Mouse (Mus musculus): ENCODE measurements around the gene Tmem35b.
"Not testable (repeated sequence)": the region's sequence is repeated elsewhere in the genome, so short reads cannot be mapped to it uniquely, and the experiment has no call there.

The Tmem35b gene

GRCm38 (mm10) chr4:127123391-127123790, at the start of gene Tmem35b:
TSS of gene Tmem35b (plus strand) at chr4:127123691.
- DNase-seq (ENCODE audit: low spot score): no peak

GRCm38 (mm10) chr4:127074915-127075314, 48.6 kb upstream of the Tmem35b start:
- DNase-seq (ENCODE audit: low spot score): no peak

DNA sequence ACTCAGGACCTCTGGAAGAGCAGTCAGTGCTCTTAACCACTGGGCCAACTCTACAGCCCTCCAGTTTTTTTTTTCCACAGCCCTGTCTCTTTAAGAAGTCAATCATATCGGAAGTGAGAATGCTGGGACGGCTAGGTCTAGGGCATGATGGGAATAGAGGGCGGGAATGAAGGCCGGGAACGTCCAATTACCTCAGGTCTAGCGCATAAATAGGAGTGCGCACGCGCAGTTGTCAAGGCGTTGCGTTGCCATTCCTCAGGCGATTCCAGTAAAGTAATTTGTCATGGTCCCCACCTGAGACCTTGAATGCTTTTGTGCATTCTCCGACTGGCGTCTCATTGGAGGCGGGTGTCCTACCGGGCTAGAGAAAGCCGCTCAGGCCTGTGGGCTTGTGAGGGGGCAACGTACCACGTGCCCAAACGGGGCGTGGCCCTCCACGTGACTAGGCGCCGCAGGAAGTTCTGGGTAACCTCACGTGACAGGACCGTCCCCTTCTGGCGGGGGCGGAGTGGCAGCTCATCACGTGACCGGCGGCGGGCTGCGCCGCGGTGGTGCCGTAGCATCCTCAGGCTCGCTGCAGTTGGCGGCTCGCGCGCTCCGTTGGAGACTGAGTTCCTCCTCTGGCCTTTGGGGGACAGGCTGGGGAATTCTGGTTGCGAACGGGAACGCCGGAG, 46.5 kb upstream of the Tmem35b start, which contains the start of gene Zmym6:
TSS of gene Zmym6 (plus strand) at position 509 of the 674 bp plus-strand sequence.
- peak; percentile 93 for DNase-seq (ENCODE audit: low spot score)

GRCm38 (mm10) chr4:127080806-127081205, 42.7 kb upstream of the Tmem35b start:
- no peak for DNase-seq (ENCODE audit: low spot score)

GRCm38 (mm10) chr4:127083131-127083530, 40.4 kb upstream of the Tmem35b start:
- no peak for DNase-seq (ENCODE audit: low spot score)

DNA sequence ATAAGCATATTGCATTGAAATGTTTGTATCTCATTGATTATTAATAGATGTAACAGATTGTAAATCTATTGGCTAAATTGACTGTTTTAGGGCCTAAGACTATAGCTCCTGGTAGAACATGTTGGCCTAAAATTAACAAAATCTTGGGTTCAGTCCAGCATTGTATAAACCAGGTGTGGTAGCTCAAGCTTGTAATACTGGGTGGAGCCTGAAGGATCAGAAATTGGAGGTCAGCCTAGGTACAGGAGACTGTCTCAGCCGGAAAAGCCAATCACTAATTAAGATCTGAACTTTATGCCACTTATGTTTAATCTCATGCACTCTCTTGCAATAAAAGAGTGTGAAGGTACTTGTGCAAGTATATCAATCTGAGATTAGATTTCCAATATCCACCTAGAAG, 37.7 kb upstream of the Tmem35b start:
- DNase-seq (ENCODE audit: low spot score): no peak

- DNase-seq (ENCODE audit: low spot score): no peak
Observed at GRCm38 (mm10) chr4:127091188-127091587, 32.3 kb upstream of the Tmem35b start.

DNA sequence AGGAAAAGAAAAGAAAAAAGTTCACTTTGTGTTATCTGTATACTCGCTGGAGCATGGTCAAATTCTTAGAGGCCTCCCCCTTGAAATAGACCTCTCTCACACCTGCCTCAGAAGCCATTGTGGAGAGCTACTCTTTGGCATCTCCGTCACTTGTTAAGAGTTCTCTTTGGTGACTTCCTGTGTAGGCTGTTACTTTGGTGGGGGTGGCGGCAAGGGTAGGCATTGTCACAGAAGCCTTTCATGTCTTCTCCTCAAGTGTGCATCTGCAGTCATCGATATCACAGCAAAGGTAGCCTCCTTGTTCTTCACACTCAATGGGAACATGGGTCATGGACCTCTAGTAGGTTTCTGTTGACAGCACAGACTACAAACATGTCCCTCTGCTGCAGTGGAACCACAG, 28.4 kb upstream of the Tmem35b start:
- DNase-seq (ENCODE audit: low spot score): no peak

DNA sequence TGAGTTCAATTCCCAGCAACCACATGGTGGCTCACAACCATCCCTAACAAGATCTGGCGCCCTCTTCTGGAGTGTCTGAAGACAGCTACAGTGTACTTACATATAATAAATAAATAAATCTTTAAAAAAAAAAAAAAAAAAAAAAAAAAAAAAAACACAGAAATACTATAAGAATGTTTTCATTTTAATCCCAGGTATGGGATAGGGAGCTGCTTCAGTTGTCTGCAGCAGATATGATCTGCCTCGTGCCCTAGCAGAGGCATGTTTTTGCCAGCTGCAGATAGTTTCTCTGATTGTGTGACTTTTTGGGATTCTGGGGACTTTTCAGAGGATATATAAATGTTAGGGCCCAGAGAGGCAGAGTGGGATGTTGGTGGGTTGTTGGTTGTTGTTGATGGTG, 23.9 kb upstream of the Tmem35b start:
- not testable (repeated sequence) for DNase-seq (ENCODE audit: low spot score)

DNA sequence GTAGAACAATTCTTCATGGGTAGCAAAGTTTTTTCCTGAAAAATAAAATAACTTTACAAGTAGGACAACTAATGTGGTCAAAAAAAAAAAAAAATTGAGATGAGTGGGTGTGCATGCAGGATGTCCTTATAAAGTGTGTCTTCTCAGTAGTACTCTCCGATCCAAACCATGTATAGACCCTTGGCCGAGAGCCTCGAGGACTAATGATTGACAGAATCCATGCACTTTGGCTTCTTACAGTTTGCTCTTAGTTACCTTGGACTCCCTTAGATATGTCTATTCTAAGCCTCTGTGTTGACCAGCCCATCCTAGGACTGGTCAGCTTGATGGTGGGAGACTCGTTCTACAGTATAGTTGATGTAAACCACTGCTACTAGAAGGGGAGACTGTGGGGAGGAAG, 15.9 kb upstream of the Tmem35b start:
- no peak for DNase-seq (ENCODE audit: low spot score)

- DNase-seq (ENCODE audit: low spot score): no peak
Observed at GRCm38 (mm10) chr4:127110570-127110969, 12.9 kb upstream of the Tmem35b start.

DNA sequence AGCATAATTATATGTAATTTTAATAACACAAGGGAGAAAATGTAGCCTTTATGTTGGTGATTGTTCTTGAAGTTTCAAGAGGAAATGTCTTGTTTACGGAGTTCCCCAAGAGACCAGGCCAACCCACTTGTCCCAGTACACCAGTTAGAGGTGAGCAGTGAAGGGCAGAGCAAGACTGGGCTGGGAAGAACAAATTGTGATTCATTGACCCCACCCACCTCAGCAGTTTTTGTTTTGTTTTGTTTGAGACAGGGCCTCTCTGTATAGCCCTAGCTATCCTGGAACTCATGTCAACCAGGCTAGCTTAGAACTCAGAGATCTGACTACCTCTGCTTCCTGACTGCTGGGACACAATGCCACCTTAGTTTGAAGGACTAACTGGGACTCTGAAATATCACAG, 840 bp downstream of the Tmem35b start:
- DNase-seq (ENCODE audit: low spot score): no peak

DNA sequence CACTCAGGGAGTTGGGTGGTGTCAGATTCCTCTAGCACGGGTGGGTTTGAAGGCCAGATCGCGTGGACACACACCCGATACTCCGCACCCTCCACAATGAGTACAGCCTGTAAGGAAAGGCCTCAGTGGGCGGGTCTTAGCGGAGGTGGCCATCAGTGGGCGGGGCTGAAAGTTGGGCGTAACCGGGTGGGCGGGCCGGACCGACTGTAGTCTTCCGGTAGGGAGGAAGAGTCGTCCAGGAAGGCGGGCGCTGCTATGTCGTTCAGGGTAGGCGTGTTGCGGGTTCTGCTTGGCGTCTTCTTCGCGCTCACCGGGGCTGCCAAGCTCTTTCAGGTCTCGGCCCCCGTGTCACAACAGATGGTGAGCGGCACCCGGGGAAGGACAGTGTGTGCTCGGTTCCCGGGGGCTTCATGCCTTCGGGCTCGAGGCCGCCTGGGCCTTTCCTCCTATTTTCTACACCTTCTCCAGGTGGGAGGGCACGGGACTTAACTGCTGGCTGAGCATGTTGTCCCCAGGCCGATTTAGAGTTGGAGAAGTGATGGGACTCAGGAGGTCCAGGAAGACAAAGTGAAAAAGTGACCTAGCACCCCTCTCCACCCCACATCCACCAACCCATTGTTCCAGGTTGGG, 2.5 kb downstream of the Tmem35b start:
- peak; percentile 87 for DNase-seq (ENCODE audit: low spot score)

GRCm38 (mm10) chr4:127134687-127135086, 11.2 kb downstream of the Tmem35b start:
- DNase-seq (ENCODE audit: low spot score): no peak

- no peak for DNase-seq (ENCODE audit: low spot score)
Observed at GRCm38 (mm10) chr4:127137591-127137990, 14.1 kb downstream of the Tmem35b start.

- DNase-seq (ENCODE audit: low spot score): peak; percentile 32
Observed at GRCm38 (mm10) chr4:127138486-127138885, 15.0 kb downstream of the Tmem35b start.

- no peak for DNase-seq (ENCODE audit: low spot score)
Observed at GRCm38 (mm10) chr4:127150031-127150430, 26.5 kb downstream of the Tmem35b start.

DNA sequence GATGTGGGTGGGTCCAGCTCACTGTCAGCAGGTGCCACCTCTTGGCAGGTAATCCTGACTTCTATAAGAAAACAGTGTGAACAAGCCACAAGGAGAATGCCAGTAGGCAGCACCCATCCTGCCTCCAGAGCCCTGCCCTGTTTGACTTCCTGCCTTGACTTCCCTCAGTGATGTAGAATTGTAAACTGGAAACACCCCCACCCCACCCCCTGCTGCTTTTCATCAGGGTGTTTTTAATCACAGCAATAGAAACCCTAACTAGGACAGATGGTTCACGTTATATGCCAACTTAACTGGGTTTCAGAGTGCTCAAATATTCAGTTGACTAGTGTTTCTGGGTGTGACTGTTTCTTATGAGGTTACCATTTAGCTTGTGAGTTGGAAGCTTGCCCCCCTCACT, 29.9 kb downstream of the Tmem35b start:
- no peak for DNase-seq (ENCODE audit: low spot score)

DNA sequence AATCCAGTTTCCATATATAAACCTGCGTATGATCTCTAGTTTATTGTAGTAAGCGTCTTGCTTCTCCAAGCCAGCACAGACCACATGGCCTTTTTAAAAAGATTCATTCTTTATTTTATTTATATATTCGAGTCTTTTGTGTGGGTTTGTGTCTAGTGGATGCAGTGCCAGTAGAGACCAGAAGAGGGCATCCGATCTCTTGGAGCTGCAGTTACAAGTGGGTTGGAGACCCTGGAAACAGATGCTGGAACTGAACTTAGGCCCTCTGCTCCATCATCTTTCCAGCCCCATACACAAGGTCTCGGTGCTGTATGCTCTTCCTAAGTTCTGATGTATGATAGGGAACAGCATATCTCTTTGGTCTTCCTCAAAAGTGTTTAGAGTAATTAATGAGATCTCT, 32.3 kb downstream of the Tmem35b start:
- DNase-seq (ENCODE audit: low spot score): no peak

GRCm38 (mm10) chr4:127157746-127158145, 34.3 kb downstream of the Tmem35b start:
- DNase-seq (ENCODE audit: low spot score): no peak

DNA sequence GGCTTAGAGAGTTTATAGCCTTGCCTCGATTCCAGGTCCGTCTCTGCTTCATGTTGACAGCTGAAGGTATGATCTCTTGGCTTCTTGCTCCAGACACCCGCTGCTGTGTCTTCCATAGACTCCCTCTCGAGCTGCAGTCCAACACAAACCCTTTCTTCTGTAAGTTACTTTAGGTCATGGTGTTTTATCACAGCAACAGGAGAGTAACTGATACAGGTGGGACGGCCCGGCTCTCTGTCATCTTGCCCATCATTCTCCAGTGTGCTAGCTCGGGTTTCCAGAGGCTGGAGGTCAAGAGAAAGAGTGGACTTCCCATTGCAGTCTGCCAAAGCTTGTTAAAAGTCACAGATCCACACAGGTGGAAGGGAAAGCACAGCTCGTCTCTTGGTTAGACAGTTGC, 40.4 kb downstream of the Tmem35b start:
- DNase-seq (ENCODE audit: low spot score): no peak

GRCm38 (mm10) chr4:127167096-127167495, 43.6 kb downstream of the Tmem35b start:
- no peak for DNase-seq (ENCODE audit: low spot score)

GRCm38 (mm10) chr4:127167731-127168130, 44.2 kb downstream of the Tmem35b start:
- DNase-seq (ENCODE audit: low spot score): no peak

Measured in ovary, postnatal 36 days (tissue).